Mouse (Mus musculus) layer of hippocampus, adult 18-20 months (tissue): ENCODE measurements at regions not wholly inside any gene's neighbourhood (a gene's known extent, or its start where the extent isn't known, plus 50 kb on each side); places are given as distances from the start of the nearest gene placed in this dataset.
"Not testable (repeated sequence)": the region's sequence is repeated elsewhere in the genome, so short reads cannot be mapped to it uniquely, and the experiment has no call there.

Experiments used
- DNase-seq, 2 experiments: peaks; one replicate each; pipeline ENCODE4 v3.0.0; 2022; ENCODE audit warnings: low spot score in 2 of 2

- DNase-seq, result no peak
Observed at GRCm38 (mm10) chr1:150160314-150160713, 60.5 kb downstream of the Ptgs2 start.

DNA sequence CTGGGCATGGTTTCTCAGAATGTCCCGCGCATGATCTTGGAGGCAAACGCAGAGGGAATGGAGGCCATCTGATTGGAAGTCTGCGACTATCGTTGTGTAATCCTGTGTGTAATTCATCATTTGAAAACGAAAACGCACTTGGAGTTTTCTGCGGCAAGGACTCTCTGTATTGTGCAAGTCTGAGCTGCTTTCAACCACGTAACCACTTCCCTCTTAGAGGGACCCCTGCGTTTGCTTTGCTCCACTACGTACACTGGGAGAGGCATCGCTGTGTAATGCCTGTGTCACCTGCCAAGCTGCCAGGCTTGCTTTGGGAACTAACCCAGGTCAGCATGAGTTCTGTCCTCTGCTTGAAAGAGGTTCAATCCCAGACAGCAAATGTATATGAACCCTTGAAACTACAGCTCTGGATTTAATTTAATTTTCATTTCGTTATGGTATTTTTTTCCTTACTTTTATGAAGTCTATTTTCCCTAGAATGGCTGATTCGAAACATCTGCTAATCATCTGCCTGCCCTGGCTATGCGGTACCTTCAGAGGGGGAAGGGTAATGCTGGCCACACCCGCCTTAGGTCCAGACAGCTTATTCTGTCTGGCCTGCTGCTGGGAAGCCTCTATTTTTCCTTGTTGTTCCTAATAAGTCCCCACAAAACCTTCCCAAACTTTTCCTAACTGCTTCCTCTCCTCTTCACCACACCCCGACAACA, 65.2 kb downstream of the Ptgs2 start:
- DNase-seq, result peak in 1 of 2 experiments; percentile 28

DNA sequence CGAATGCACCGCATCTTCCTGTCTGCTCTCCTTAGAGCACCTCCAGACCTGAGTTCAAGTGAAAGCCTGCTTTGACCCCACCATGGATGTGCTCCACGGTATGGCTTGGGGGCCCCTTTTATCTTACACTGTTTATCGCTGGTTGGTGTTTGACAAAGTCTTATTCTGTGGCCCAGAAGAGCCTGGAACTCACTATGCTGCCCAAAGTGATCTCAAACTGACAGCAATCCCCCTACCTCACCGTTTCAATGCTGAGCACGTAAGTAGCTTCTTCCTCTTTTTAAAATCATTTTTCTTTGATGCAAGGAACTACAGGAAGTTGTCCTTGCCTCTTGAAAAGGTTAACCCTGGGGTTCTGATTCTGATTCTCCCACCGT, 65.8 kb downstream of the Ptgs2 start:
- no peak for DNase-seq

DNA sequence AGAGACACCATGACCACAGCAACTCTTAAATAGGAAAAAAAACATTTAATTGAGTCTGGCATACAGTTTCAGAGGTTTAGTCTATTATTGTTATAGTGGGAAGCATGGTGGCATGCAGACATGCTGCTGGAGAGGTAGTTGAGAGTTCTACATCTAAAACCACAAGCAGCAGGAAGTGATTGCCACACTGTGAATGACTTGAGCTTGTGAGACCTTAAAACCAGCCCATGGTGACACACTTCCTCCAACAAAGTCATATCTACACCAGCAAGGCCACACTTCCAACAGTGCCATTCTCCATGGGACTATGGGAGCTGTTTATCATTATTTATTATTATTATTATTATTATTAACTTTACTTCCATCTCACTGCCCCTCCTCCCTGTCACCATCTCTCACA, 67.3 kb downstream of the Ptgs2 start:
- DNase-seq, result no peak

DNA sequence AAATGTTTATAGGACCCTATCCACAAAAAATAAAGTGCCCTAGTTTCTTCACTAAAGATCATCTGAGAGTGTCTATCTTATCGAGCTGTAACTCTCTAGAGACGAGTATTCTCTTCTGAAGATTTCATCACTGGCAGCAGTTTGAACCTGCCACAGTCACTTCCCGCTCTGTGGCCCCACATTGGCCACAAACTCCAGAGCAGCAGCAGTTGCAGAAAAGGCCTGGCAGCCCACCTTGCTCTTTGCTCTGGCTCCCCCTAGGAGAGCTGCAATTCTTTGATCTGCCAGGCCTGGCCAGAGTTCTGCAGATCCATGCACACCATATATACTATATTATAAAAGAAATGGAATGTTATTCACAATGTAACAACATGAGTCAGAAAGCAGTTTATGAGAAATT, 74.4 kb downstream of the Ptgs2 start:
- no peak for DNase-seq

DNA sequence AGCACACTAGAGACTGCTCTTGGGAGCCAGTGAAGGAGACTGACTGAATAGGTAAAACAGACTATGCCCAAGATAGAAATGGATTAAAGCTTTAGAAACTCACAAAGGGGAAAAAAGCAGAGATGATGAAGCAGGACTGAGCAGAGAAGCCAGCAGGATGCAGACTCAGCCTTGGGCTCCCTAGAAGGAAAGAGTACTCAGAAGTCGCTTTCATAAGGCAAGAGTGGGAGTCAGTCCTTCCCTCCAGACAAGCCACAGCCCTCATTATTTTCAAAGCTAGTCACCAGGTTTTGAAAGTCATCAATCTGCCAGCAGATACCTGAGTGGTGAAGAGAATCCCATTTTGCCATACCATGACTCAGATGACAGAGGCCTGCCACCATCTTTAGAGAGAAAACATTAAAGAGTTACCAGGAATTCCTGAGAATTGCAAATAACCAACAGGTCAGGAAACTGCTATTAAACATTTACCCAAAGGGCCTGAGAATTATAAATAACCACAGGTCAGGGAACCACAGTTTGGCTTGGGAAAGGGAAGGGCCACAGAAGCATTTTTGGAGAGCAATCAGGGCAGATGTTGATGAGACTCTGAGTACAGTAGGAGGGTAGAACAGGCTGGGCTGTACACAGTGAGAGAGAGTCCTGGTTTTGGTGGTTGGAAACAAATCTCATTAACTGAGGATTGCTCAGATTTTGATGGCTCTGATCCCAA, 77.4 kb downstream of the Ptgs2 start:
- no peak for DNase-seq

DNA sequence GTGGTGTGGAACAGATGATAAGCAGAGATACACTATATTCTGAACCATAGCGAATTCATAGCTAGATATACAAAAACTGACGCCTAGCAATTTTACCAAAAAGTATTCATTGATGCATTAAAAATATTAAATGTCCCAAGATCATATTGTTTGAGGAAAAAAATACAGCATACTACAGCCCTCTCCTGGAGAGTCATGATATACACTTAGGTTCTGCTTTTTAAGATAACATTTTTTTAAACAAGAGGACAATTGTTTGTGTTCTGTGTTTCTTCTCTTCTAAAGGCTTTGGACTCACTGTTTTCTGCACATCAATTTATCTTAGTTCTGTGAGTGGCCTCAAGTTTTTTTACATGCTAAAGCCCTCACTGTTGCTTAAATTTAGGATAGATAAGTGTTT, 102.2 kb downstream of the Ptgs2 start:
- peak in 1 of 2 experiments; percentile 3 for DNase-seq

DNA sequence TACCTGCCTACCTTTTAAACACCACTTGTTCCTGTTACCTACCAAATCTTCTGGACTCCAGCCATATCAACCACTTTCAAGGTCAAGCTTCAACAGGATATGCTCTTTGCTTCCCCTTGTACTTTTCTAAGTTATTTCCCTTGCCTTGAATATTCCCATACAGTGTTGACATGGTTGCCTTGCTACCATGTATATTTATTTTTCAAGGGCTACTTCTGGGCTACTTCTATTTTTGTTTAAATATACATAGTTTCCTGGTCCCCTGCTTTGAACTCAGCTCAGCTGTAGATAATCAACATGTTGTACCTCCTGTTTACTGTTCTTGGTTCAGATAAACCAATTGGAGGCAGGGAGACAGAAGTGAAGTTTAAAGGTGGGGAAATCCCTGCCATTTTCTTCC, 106.8 kb upstream of the Pdc start:
- no peak for DNase-seq

DNA sequence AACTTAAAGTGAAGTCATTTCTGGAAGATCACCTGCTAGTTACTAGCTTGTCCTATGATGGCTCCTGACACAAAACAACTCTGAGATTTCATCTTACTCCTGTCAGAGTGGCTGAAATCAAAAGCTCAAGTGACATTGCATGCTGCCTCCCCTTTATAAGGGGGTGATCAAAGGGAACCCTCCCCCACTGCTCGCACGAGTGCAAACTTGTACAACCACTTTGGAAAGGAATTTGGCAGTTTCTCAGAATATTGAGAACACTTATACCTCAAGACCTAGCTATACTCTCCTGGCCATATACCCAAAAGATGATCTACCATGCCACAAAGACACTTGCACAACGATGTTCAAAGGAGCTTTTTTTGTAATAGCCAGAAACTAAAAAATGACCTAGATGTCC, 102.5 kb upstream of the Pdc start:
- no peak for DNase-seq

DNA sequence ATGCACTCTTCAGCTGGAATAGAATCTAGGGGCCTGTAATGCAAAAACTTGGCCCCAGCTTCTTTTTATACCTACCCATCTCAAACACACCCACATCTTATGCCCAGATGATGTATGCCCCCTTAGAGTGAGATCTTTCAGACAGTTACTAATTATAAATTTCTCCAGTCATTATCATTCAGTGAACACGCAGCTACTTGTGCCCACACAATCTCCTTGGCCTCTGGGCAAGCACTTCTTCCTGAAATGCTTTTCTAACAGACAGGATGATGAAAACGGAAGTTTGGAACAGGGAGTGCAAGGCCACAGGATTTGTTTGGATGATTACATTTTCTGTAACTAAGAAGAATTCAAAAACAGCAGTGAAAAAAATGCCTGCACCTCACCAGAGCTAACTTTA, 100.4 kb upstream of the Pdc start:
- no peak for DNase-seq

GRCm38 (mm10) chr1:150225529-150225928, 93.7 kb upstream of the Pdc start:
- DNase-seq, result no peak

DNA sequence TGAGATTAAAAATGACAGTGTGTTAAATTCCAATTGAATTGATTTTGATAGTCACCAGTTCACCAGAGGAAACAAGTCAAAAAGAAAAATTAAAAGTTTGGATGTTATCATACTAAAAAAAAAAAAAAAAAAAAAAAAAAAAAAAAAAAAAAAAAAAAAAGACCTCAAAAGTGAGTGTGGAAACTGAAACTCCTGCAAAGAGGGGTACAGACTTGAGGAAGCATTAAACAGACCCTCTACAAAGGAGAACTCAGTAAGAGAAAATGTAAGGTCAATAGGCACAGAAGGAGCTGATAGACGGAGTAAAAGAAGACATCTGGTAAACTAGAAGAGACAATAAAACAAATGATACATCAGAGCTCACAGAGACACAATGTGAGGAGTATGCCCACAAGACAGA, 79.7 kb upstream of the Pdc start:
- not testable (repeated sequence) for DNase-seq

DNA sequence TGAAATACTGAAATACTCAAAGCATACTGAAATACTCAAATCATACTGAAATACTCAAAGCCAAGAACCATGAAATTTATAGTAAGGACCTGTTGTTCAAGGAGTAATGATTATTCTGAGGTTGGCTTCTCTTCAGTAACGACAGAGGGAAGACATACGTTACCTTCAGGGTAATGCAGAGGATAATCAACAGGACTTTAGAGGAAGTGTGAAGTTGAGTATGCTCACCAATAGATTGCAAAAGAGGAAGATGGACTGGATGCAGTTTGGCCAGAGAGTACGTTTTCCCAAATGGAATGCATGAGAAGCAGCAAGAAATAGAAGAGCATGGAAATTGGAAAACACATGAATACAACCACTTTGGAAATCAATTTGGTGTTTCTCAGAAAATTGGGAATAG, 79.1 kb upstream of the Pdc start:
- no peak for DNase-seq

DNA sequence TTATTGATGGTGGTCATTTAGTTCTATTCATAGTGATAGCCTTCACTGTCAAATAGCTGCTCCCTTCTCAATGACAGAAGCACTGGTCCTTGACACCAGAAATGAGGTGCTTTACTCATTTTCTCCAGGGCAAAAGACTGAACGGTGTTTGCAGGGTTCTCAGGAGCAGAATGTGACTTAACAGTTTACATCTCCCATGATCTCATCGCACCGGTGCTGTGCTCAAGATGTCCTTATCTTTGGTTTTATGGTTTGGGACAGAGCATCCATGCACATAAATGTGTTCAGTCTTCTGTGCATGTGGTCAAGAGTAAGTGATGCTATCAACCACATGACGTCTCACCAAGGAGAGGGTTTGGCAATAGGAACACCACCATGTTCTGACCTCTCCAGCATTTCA, 78.1 kb upstream of the Pdc start:
- DNase-seq, result no peak

GRCm38 (mm10) chr1:150242108-150242507, 77.1 kb upstream of the Pdc start:
- DNase-seq, result no peak

DNA sequence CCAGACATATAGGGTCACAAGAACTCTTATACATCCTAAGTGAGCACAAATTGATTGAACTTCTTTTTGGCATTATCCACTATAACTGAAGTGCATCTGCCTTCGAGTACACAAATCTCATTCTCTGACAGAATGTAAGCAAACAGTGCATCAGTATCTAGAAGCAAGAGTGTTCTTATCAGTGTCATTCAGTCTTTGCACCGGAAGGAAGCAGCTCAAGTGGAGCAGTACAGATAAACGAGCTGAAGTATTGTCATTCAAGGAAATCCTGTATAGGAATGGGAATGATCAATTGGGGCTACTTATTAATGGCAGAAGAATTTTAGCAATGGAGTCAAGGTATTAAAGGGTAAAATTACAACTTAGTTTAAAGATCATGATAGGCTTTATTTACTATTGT, 74.3 kb upstream of the Pdc start:
- no peak for DNase-seq

DNA sequence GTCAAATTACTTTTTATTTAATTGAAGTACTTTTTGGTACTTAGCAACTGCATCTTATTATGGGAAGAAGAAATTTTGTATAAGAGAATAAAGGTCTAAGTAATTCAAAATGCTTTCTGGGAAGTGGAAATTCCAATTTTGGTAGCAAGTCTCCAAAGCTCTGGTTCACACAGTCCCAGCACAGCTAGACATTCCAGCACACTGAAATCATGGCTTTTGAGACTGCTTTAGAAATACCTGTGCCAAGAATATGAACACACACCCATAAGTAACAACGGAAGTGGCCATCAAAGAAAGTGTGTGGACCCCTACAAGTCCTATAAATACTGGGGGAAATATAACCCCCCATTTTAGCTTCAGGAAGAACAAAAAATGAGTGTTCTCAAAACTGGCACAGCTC, 67.8 kb upstream of the Pdc start:
- DNase-seq, result no peak

DNA sequence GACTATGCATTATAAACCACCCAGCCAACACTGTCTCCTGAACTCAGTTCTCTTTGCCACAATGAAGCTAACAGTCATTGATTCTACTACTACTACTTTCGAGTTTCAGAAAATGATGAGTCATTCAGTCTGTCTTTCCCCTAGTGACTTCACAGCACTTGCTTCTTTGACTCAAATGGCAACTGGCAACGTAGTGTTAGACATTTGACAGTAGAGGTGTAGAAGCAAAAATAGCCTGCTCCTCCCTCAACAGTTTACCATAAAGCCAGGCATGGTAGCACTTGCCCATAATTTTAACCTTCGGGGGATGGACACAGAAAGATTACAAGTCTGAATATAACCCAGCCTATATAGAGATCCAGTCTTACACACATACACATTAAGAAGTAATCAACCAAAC, 67.3 kb upstream of the Pdc start:
- DNase-seq, result no peak

DNA sequence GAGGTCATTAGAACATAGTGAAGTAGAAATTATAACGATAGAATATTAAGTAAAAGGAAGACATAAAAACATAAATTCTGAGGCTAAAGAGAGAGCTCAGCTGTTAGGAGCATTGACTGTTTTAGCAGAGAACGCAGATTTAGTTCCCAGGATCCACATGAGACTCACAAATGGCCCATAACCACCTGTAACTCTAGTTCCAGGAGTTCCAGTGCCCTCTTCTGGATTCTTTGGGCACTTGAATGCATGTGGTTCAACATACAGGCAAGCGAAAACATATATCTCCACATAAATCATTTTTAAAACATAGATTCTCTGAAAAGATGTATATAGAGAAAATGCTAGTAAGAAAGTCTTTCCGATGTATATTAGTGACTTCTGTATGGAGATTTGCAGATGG, 61.6 kb upstream of the Pdc start:
- DNase-seq, result no peak

DNA sequence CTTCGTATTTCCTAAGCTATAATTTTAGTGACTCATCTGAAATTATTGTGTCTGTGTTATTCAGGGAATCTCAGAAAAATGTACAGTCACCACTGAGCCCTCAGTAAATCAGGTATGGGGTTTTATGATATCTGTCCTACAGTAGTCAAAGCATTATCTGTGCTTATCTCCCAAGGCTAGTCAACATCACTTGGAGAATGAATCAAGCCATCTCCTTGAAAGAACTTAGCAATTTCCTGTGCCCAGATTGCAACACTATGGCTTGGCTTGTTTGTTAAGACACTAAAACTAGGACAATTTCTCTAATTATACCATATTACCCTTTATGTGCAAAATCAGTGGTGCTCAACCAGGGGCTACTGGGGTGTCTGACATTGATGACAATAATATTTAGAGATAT, 58.9 kb upstream of the Pdc start:
- DNase-seq, result no peak

- peak in 1 of 2 experiments; percentile 59 for DNase-seq
Observed at GRCm38 (mm10) chr1:150266502-150266901, 52.7 kb upstream of the Pdc start.

DNA sequence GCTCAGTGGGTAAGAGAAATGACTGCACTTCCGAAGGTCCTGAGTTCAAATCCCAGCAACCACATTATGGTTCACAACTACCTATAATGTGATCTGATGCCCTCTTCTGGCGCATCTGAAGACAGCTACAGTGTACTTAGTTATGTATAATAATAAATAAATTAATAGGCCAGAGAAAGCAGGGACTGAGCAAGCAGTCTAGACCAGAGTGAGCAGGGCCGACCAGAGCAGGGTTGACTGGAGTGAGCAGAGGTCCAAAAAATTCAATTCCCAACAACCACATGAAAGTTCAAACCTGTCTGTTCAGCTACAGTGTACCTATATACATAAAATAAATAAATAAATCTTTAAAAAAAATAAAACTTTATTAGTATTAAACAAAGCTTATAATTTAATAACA, 52.2 kb upstream of the Pdc start:
- no peak for DNase-seq
